Mouse (Mus musculus): ENCODE data around the gene Otop2.

DNA sequence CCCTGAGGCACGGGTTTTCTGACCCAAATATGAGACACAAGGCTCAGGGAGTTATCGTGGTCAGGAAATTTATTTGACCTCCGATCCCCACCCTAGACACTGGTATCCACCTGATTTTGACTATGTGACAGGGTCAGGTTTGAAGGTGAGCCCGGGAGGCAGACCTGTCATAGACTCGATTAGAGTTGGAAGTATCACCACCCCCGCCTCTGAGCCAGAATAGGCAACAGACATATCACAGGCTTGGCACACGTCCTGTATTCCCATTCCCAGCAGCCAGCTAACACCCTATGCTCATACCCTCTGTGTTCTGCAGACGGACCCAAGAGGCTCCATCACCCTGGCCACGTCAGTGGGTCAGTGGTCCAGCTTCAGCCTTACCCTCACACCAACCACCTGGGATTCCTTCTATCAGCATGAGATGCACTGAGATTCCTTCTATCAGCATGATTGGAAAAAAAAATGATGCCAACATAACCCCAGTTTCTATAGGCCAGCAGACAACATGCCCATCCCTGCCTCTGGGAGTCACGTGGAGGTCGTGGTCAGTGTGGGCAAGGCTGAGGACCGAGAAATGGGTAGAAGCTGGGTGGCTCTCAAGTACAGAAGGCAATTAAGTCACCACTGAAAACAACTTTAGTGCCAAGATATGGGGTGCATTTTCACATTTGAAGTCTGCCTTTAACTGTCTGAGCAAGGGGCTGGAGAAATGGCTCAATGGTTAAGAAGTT is 67.9 kb downstream of the Otop2 start:
- TF ChIP-seq CTCF (IDR thresholded peaks at IDR 0.05; ENCODE audit: low read depth) (no peak), EP300 (IDR thresholded peaks at IDR 0.05; ENCODE audit: low read depth) (no peak)
